Mouse (Mus musculus) lung, adult 2 months (tissue): Measurements from ENCODE around the gene Pmp22.

Experiments used
- CTCF ChIP-seq: fragments of 200-500 bp; IDR thresholded peaks from 2 replicates; pipeline ENCODE4 v1.5.1; 2011; ENCODE audit warnings: mild to moderate bottlenecking, low read length, control low read depth; ENCODE audit not compliant: insufficient read depth
- POLR2A ChIP-seq: fragments of 200-500 bp; IDR thresholded peaks from 2 replicates; pipeline ENCODE4 v1.6.1; 2011; ENCODE audit warnings: low read depth, mild to moderate bottlenecking, control low read depth, low read length, borderline replicate concordance; ENCODE audit errors: extremely low read depth

DNA sequence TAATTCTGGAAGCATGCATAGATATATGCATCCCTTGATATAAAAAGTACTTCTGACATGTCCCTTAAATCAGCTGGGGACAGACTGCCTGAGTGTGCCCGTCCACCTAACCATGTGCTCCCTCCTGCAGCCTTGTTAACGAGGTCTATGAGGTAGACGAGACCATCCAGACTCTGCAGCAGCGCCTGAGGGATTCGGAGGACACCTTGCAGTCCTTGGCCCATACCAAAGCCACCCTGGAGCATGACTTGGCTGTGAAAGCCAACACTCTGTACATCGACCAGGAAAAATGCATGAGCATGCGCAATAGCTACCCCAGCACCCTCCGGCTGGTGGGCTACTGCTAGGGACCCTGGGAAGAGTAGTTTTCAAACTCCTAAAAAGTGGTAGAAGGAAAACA is 34.3 kb upstream of the Pmp22 start:
- TF ChIP-seq POLR2A (no peak), CTCF (no peak)
